Mouse (Mus musculus): Measurements from ENCODE around the gene Lzts2.

Lzts2 gene

DNA sequence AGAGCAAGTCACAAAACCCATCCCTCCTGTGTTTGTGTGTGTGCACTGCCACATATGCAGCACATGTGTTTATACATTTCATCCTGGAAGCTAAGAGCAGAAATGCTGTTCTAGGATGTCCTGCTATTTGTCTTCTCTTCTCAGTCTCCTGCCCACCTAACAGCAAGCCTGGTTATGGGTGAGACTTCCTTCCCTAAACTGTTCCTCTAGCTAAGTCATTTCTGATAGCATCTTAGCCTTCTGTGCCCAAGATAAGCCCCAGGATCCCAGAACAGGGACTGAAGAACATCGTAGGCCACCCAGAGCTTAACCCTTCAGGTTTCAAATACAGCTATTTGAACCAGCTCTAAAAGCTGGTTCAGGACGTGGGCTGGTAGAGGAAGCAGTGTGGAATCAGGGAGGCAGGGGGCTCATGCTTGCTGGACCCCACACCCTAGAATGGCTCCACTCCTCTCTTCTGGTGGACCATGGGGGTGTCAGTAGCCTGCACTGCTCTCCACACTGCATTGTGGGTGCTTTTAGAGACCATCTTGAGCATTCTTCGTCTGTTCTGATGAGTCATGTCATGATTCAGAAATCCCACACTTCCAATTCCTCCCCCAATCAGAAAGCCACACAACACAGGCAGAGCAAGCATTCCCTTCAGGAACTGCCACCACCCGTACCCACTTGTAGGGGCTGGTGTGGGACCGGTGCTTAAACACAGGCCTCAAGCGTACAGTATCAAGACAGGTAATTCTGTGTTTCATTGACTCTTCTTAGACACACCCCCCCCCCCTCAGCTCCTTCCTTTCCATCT lies 40.9 kb downstream of the Lzts2 start:
- no peak for DNase-seq

GRCm38 (mm10) chr19:45056364-45056763 lies 42.1 kb downstream of the Lzts2 start:
- peak; percentile 62 for DNase-seq

DNA sequence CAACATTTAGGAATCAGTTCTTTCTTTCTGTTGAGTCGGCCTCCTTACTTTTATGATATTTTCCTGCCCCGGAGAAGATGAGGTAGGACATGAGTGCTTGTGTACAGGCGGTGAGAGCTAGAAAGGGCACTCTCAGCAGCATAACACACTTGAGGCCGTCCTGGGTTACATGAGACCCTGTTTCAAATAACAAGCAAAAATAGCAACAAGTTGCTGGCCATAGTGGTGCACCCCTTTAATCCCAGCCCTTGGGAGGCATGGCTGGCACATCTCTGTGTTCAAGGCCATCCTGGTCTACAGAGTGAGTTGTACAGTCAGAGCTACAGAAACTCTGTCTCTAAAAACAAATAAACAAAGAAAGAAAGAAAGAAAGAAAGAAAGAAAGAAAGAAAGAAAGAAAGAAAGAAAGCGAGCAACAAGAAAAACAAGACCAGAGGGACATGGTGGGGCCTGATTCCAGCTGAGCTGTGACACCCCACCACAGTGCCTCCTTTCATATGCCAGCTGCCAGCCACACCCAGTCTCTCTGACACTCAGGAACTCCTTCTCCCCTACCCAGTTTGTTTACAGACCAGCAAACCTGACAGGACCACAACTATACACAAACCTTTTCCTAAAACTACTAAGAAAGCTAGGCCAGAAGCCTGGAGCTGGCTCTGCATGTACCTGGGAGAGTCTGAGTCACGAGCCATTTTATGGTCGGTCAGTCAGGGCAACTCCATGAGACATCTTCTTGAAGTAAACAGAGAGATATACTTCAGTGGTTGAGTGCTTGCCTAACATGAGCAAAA lies 42.9 kb downstream of the Lzts2 start:
- no peak for DNase-seq

DNA sequence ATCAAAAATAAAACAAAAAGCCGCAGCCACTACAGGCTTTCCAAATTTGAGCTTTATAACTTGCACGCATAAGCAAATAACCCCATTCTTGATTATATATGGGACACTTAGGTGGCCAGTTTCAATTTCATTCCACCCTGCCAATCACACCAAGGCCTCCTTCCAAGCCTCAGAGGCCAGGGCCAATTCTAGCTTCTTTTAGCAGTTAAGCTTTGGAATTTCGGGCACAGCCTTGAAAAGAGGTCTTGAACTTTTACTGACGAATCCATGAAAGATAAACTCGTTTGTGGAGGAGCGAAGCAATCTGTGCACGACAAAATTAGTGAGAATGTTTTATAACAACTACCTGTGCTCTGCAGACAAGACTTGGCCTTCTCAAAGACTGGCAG lies 43.5 kb downstream of the Lzts2 start:
- no peak for DNase-seq

DNA sequence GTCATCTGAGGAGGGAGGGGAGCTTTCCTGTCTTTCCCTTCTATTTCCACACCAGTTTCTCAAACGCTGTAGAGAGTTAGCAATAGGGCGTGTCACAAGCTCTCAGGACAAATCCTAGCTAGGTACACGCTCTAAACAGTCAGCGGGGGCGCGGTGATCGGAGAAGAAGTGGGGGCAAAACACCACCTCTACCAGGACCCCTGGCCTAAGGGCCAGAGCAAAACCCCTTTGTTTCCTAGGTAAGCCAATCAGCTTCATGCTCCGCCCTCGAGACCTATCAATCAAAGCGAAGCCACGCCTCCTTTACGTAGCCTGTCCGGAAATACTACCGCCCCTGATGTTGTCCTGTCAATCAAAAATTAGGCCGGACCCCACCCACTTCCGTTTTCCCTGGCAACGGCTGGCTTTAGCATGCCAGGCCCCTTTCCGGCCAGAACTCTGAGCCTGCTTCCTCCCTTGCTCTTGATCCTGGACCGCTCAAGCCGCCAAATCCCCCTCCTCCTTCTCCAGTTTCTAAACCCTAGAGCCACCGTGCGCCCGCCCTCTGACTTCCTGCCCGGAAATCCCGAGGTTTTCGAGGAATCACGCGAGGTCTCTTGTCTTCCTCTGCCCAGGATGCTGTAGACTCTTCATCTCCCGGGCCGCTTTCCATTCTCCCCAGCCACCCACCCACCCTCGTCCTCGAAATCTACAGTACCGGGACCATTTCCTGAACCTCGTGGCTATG lies 44.1 kb downstream of the Lzts2 start:
- DNase-seq, result peak; percentile 96

- DNase-seq, result no peak
These were observed 44.6 kb downstream of the Lzts2 start for GRCm38 (mm10) chr19:45058841-45059240.

DNA sequence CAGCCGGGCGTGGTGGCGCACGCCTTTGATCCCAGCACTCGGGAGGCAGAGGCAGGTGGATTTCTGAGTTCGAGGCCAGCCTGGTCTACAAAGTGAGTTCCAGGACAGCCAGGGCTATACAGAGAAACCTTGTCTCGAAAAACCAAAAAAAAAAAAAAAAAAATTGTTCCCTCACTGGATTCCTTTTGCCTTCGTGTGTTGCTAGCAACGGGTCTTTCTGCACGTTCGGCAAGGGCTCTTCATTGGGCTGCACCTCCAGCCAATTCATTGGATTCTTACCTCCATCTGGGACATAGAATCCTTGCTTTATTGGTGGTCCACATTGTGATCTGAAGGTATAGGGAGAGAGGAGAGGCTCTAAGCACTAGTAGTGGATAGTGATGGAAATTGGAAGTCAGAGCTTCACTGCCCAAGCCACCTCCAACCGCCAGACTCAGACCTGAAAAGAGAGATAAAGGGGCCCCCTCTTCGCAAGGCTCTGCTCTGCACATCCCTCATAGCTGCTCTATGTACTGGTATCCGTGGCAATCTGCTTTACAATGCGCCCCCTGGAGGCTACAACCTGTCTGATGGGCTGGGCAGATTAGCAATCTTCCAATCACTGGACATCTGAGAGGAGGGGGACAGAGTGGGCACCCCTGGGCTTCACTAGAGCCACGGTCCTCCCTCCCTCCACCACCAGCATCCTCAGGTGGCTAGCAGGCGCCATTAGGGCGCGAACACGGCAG lies 49.5 kb downstream of the Lzts2 start:
- peak; percentile 48 for DNase-seq

DNA sequence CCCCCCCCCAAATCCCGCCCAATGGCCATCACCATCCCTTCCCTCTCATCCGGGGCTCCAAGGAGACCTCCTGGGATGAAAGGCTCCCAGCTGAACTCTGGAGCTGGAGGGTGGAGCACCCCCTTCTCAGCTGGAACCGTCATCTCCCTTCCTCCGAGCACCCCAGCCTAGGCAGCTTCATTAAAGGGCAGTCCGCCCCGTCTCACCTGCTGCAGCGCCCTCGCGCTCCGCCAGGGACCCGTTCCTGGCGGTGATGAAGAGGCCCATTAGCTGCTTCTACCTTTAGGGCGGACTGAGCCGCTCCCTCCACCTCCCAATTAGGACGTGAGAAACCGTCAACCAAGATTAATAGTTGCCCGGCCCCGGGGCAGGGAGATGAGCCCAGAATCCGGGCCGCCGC lies 51.0 kb downstream of the Lzts2 start:
- DNase-seq, result no peak

GRCm38 (mm10) chr19:45067170-45067569 lies 53.0 kb downstream of the Lzts2 start:
- DNase-seq, result no peak

- DNase-seq, result no peak
These were observed 53.7 kb downstream of the Lzts2 start for GRCm38 (mm10) chr19:45067758-45068510.

- peak; percentile 77 for DNase-seq
These were observed 59.8 kb downstream of the Lzts2 start for GRCm38 (mm10) chr19:45073871-45074542.

- peak; percentile 96 for DNase-seq
These were observed 60.5 kb downstream of the Lzts2 start, which contains the start of gene Kazald1 for GRCm38 (mm10) chr19:45074580-45075322. TSS of gene Kazald1 (plus strand) at chr19:45075241.

DNA sequence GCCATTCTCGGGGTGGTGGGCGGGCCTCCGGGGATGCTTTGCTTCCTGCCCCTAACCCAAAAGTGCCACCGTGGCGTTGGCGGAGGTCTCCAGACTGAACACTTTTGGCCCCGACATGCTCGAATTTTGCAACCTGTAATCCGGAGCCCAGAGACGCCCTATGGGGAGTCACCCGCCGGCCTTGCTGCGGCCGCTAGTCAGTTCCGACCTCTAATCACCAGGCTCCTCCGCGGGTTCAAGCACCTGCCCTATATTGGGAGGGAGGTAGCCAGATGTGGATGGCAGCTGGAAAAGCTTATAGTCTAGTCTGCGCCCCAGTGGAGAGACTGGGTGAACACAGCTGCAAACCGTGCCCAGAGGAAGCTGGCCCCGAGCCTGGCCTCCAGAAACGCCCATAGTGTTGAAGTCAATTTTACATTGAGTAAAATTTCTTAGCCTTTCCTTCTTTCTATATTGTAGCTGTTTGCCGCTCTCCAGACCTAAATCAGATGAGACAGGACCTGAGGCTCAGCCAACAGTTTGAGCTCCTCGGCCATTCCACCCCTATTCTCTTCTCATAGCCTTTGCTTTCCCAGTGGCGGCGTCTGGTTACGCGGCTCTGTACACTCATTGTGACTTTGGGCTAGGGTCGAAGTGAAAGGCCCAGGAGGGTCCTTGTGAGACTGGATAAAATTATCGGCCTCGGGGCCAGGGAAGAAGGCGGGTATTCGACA lies 61.3 kb downstream of the Lzts2 start:
- peak; percentile 24 for DNase-seq

- no peak for DNase-seq
These were observed 61.9 kb downstream of the Lzts2 start for GRCm38 (mm10) chr19:45076036-45076575.
